Mouse (Mus musculus): ENCODE data around the gene Aip. TPM values are rescaled to one million over a fixed set of nuclear protein-coding genes. Genes with fewer than 3 reads are reported as not detected.
"Not testable (repeated sequence)": the region's sequence is repeated elsewhere in the genome, so short reads cannot be mapped to it uniquely, and the experiment has no call there.

Gene Aip
- polyA plus RNA-seq, 1 experiment from 2014 or later = 78.5 TPM

GRCm38 (mm10) chr19:4122411-4123370 lies 3.0 kb downstream of the Aip start:
- Histone ChIP-seq H3K27me3 (replicated peaks; ENCODE audit: insufficient read depth, low read length) (no peaks in the 10 kb centered on the region), H3K4me3 (ENCODE audit: low read depth, low read length) (no peak overlapping the region), H3K4me2 (replicated peaks; ENCODE audit: low read depth, low read length) (no peak overlapping the region), H3K4me1 (ENCODE audit: insufficient read depth, low read depth, low read length) (peaks cover 9% of the 10 kb centered on the region), H3K9ac (replicated peaks; ENCODE audit: low read depth) (no peak overlapping the region), H3K27ac (ENCODE audit: low read length) (no peak overlapping the region), H3K36me3 (ENCODE audit: insufficient read depth, low read length) (no peaks in the 10 kb centered on the region), H3K9me3 (ENCODE audit: low read length) (no peaks in the 10 kb centered on the region)
- TF ChIP-seq EP300 (IDR thresholded peaks at IDR 0.05) (no peak), CTCF (IDR thresholded peaks at IDR 0.05) (no peak; the same call in 1 of the 2 replicates)
- WGBS = 75% methylated on average over 7 of the region's 7 CpGs
- no peak for DNase-seq (ENCODE audit: low spot score)
- ATAC-seq = no peak

GRCm38 (mm10) chr19:4121896-4122295 lies 3.8 kb downstream of the Aip start:
- H3K9me3 ChIP-seq (ENCODE audit: low read length); H3K27me3 ChIP-seq (replicated peaks; ENCODE audit: insufficient read depth, low read length); H3K9ac ChIP-seq (replicated peaks; ENCODE audit: low read depth); H3K4me1 ChIP-seq (ENCODE audit: insufficient read depth, low read depth, low read length); H3K4me3 ChIP-seq (ENCODE audit: low read depth, low read length); H3K4me2 ChIP-seq (replicated peaks; ENCODE audit: low read depth, low read length); ATAC-seq; H3K36me3 ChIP-seq (ENCODE audit: insufficient read depth, low read length); H3K27ac ChIP-seq (ENCODE audit: low read length): not testable (repeated sequence)
- WGBS = 53% methylated on average over 6 of the region's 6 CpGs
- peak; percentile 46 for DNase-seq (ENCODE audit: low spot score)

- Histone ChIP-seq H3K9me3 (ENCODE audit: low read length) (no peaks in the 10 kb centered on the region), H3K9ac (replicated peaks; ENCODE audit: low read depth) (peak overlapping the region; percentile 32; the same call in 1 of the 2 replicates), H3K4me3 (ENCODE audit: low read depth, low read length) (peak overlapping the region; percentile 42), H3K4me2 (replicated peaks; ENCODE audit: low read depth, low read length) (peak overlapping the region; percentile 49), H3K4me1 (ENCODE audit: insufficient read depth, low read depth, low read length) (peaks cover 5% of the 10 kb centered on the region; the same call in 1 of the 2 replicates), H3K36me3 (ENCODE audit: insufficient read depth, low read length) (no peaks in the 10 kb centered on the region), H3K27ac (ENCODE audit: low read length) (peak overlapping the region; percentile 68), H3K27me3 (replicated peaks; ENCODE audit: insufficient read depth, low read length) (no peaks in the 10 kb centered on the region)
- peak; percentile 99 for DNase-seq (ENCODE audit: low spot score)
- 2% methylated on average over 38 of the region's 38 CpGs for WGBS
- TF ChIP-seq EP300 (IDR thresholded peaks at IDR 0.05) (no peak), CTCF (IDR thresholded peaks at IDR 0.05) (no peak)
- ATAC-seq = peak; percentile 82
Measured at GRCm38 (mm10) chr19:4121097-4121805, 4.4 kb downstream of the Aip start.

GRCm38 (mm10) chr19:4120496-4120895 lies 5.2 kb downstream of the Aip start:
- Histone ChIP-seq H3K4me2 (replicated peaks; ENCODE audit: low read depth, low read length) (peak overlapping the region; percentile 49), H3K4me3 (ENCODE audit: low read depth, low read length) (0 out of 2 replicates have a peak overlapping the region, but pooled peaks have one; percentile 42), H3K27me3 (replicated peaks; ENCODE audit: insufficient read depth, low read length) (no peaks in the 10 kb centered on the region), H3K9me3 (ENCODE audit: low read length) (no peaks in the 10 kb centered on the region), H3K27ac (ENCODE audit: low read length) (no peak overlapping the region), H3K9ac (replicated peaks; ENCODE audit: low read depth) (0 out of 2 replicates have a peak overlapping the region, but pooled peaks have one; percentile 5), H3K4me1 (ENCODE audit: insufficient read depth, low read depth, low read length) (peaks cover 5% of the 10 kb centered on the region; the same call in 1 of the 2 replicates), H3K36me3 (ENCODE audit: insufficient read depth, low read length) (no peaks in the 10 kb centered on the region)
- DNase-seq (ENCODE audit: low spot score) (no peak), ATAC-seq (no peak)
- TF ChIP-seq EP300 (IDR thresholded peaks at IDR 0.05) (no peak), CTCF (IDR thresholded peaks at IDR 0.05) (no peak)
- WGBS = 98% methylated on average over 2 of the region's 2 CpGs

- H3K27ac ChIP-seq (ENCODE audit: low read length) = no peak overlapping the region
- no peaks in the 10 kb centered on the region for H3K9me3 ChIP-seq (ENCODE audit: low read length)
- no peak for DNase-seq (ENCODE audit: low spot score)
- 70% methylated on average over 6 of the region's 6 CpGs for WGBS
- peaks cover 6% of the 10 kb centered on the region; the same call in 1 of the 2 replicates for H3K36me3 ChIP-seq (ENCODE audit: insufficient read depth, low read length)
- no peak overlapping the region for H3K4me2 ChIP-seq (replicated peaks; ENCODE audit: low read depth, low read length)
- ATAC-seq = no peak
- 0 out of 2 replicates have a peak overlapping the region, but pooled peaks have one; percentile 5 for H3K9ac ChIP-seq (replicated peaks; ENCODE audit: low read depth)
- H3K27me3 ChIP-seq (replicated peaks; ENCODE audit: insufficient read depth, low read length) = no peaks in the 10 kb centered on the region
- TF ChIP-seq CTCF (IDR thresholded peaks at IDR 0.05) (no peak), EP300 (IDR thresholded peaks at IDR 0.05) (no peak)
- H3K4me1 ChIP-seq (ENCODE audit: insufficient read depth, low read depth, low read length) = peaks cover 5% of the 10 kb centered on the region; the same call in 1 of the 2 replicates
- no peak overlapping the region for H3K4me3 ChIP-seq (ENCODE audit: low read depth, low read length)
Measured at GRCm38 (mm10) chr19:4119716-4120487, 5.8 kb downstream of the Aip start.
